Mouse (Mus musculus): ENCODE measurements around the gene Cpm.
"Not testable (repeated sequence)": the region's sequence is repeated elsewhere in the genome, so short reads cannot be mapped to it uniquely, and the experiment has no call there.

Gene Cpm

DNA sequence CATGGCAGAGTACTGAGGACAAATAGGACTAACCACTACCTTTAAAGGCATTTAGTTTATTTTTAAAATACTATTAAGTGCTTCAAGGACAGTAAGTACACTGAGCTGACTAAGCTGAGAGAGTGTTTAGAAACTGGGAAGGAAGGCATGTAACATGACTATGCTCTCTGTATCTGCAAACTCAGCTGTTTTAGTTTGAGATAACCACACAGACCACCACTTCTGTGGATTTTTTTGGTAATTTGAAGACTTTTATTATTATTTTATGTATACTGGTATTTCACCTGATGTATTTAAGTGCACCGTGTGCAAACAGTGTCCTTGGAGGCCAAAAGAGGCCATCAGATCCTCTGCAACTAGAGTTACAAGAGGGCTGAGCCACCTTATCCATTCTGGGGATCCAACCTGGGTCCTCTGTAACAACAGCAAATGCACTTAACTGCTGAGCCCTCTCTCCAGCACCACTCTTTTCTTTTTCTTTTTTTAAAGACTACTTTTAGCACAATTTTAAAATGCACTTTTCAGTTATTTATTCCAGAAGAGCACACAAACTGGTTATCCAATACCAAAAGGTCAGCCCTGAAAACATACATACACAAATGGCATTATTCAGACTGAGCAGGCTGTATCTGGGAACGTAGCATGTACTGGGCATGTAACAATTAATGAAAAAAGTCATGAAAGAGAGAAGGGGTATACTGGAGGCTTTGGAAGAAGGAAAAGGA is 78.0 kb downstream of the Cpm start:
- no peak for DNase-seq

- DNase-seq: no peak
These were observed 79.1 kb downstream of the Cpm start for GRCm38 (mm10) chr10:117708376-117708775.

- no peak for DNase-seq
These were observed 79.6 kb downstream of the Cpm start for GRCm38 (mm10) chr10:117708856-117709255.

DNA sequence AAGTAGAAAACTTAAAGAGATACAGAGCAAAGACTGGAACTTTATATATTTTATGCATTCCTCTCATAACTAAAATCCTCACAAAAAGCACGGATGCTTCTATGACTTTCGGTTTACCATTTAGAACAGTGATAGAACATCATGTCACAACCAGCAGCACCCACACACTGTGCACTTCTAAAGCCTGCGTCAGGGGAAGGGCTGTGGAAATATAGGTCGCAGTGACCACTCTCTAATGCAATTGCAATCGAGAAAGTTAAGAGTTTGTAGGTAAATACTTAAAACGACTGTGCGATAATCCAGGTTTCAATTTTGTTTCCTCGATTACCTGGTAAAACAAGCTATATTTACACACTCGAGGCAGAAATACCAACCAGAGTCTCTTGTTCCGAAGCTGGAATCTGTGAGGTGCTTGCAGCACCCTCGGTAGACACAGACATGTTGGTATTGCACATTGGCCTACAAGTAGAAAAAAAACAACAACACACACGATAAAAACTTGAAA is 80.1 kb downstream of the Cpm start:
- no peak for DNase-seq

GRCm38 (mm10) chr10:117709930-117710603 is 80.8 kb downstream of the Cpm start:
- DNase-seq: peak; percentile 79

DNA sequence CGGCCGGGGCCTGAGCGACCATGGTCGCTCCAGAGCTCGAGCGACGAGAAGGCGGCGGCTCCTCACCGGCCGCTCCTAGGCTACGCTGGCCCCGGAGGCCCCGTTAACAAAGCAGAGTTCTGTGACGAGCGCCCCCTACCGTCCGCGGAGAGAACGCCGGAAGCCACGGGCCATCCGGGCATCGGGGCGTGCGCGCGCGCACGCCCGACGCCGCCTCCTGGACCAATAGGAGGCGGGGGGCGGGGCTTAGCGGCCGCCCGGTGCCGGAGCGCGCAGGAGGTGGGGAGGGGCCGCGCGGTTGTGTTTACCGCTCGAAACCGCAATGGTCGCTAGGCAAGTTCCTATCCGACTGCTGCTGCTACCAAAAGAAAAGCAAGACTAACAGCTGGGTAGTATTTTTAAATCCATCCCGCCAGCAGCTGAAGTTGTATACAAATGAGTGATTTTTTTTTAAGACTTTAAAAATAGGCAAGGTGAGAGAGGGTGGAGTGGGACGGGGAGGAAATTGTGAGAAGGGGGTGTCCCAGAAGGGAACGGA is 81.4 kb downstream of the Cpm start, which contains the start of gene Mdm2:
Mdm2 (minus strand) TSS at position 155 of the 538 bp plus-strand sequence.
- peak; percentile 99 for DNase-seq

DNA sequence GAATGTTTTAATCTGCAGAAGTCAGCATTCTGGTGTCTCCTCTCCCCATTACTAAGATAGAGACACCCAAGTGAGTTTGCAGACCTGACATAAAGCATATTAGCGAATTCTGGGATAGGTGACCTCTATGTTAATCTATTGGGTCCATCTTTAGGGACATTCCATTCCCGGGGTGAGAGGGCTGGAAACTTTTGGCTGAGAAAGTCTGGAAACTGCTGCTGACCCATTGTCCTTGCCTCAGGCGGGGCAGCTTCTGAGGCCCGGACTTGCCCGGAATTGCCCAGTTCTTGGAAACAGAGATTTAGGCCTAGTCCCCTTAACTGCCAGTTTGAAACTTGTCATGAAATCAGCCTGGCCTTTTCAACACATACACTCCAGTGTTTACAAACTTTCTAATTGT is 82.1 kb downstream of the Cpm start:
- DNase-seq: no peak

DNA sequence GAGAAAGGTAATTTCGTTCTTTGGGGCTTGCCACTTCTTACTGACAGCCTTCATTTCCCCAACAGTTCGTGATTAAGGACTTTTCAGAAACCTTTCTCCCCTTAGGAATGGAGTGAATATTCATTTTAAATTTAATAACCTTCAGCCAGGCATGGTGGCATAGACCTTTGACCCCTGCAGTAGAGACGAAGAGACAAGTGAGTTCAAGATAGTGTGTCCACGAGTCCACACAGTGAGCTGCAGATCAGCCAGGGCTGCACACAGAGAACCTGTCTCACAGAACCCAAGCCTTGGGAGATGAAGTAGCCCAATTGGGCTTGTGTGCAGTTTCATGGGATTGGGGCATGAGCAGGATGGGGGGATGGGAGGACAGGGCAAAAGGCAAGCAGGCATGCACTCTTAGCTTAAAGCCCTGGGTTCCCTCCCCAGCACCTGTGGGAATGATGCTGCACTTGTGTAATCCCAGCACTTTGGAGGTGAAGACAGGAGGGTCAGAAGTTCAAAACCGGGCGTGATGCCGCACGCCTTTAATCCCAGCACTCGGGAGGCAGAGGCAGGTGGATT is 83.0 kb downstream of the Cpm start:
- no peak for DNase-seq

DNA sequence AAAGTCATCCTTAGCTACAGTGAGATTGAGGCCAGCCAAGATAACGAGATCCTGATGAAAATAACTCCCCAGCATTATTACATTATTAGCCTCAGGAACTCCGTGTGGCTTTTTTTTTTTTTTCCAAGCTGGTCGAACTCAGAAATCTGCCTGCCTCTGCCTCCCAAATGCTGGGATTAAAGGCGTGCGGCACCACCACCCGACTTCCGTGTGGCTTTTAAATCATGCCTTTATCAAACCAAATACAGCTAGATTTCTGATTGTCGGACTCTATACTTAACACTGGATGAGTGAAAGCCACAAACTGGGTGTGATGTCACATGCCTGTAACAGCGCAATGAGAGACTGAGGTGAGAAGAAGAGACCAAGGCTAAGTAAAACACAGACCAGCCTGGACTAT is 83.6 kb downstream of the Cpm start:
- DNase-seq: no peak

- DNase-seq: no peak
These were observed 84.2 kb downstream of the Cpm start for GRCm38 (mm10) chr10:117713466-117713865.

- DNase-seq: no peak
These were observed 84.8 kb downstream of the Cpm start for GRCm38 (mm10) chr10:117714048-117714545.

DNA sequence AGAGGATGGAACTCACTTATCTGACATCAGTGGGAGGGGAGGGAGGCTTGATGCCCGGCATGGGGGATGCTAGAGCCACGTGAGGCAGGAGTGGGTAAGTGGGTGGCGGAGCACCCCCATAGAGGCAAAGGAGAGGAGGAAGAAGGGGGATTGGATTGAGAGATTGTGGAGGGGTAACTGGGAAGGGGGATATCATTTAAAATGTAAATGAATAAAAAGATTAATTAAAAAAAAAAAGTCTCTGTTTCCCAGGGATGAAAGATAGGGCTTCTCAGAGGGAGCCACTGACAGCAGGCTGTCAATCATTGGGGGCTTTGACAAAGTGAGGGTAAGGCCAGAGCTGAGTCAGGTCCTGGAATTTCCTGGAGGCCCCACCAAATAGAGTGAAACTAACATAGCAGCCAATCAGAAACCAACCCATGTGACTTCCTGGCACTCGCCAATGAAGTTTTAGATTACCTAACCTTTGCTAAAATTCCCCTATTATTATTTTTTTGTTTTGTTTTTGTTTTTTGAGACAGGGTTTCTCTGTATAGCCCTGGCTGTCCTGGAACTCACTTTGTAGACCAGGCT is 85.7 kb downstream of the Cpm start:
- no peak for DNase-seq

DNA sequence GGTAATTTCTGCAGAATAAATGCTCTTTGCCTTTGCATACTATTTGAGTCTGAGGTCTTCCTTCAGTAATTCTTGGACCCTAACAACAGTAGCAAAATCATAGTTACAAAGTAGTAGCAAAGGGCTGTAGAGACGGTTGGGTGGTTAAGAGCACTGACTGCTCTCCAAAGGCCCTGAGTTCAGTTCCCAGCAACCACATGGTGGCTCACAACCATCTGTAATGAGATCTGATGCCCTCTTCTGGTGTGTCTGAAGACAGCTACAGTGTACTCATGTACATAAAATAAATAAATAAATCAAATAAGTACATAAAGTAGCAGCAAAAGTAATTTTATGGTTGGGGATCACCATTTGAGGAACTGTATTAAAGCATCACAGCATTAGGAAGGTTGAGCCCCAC is 86.4 kb downstream of the Cpm start:
- DNase-seq: not testable (repeated sequence)

DNA sequence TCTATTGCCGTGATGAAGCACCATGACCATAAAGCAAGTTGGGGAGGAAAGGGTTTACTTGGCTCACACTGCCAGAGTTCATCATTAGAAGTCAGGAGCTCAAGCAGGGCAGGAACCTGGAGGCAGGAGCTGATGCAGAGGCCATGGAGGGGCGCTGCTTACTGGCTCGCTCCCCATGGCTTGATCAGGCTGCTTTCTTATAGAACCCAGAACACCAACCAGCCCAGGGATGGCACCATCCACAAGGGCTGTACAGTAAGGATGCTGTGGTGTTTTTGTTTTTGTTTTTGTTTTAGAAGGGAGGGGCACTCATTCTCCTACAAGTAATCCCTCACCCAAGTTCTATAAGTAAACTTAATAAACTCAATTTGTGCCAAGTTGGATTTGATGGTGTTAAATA is 87.4 kb downstream of the Cpm start:
- DNase-seq: no peak

- DNase-seq: peak; percentile 54
These were observed 88.3 kb downstream of the Cpm start for GRCm38 (mm10) chr10:117717583-117717982.

DNA sequence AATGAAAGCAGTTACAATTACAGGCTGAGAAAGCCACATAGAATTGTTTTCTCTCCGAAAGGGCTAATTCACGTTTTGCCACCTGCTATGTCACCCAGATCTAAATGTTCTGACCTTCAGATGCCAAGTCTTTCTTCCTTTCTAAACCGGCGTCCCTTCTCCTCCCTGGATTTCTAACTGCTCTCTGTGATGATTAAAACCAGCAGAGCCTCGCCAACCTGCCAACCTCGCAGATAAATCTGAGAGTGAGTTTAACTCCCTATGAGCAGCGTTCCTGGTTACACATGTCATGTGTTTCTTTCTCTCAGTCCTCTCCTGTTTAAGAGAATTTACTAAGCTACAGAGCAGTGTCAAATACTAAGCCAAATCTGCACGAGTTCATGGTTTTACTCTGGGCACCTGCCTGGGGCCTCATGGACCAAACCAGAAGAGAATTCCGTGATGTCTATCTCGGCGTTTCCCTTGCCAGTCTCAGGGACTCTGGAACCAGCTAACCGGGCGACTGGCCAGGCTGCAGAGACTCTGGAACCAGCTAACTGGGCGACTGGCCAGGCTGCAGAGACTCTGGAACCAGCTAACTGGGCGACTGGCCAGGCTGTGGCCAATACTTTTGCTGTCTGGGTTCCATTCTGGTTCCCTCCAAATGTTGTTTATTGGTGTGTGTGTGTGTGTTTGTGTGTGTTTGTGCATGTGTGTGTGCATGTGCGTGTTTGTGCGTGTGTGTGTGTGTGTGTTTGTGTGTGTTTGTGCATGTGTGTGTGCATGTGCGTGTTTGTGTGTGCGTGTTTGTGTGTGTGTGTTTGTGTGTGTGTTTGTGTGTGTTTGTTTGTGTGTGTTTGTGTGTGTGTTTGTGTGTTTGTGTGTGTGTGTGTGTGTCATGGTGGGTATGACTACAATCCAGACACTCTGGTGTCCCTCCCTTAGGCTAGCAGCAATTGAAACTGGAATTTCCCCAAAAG is 89.1 kb downstream of the Cpm start:
- DNase-seq: peak; percentile 34

GRCm38 (mm10) chr10:117724136-117724718 is 94.9 kb downstream of the Cpm start:
- DNase-seq: no peak

DNA sequence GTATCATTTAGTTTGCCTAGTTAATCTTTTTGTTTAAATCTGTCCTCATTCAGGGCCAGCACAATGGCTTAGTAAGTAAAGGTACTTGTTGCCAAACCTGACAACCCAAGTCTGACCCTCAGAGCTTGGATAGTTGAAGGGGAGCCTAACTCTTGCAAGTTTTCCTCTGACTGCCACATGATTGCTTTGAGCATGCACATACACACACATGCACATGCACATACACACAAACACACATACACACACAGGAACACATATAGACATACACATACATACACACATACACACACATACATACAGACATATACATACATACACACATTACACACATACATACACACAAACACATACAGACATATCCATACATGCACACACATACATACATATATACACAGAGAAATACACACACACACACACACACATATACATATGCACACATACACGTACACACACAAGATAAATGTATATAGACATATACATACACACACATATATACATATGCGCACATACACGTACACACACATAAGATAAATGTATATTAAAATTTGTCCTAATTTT is 95.6 kb downstream of the Cpm start:
- DNase-seq: no peak

- DNase-seq: no peak
These were observed 96.4 kb downstream of the Cpm start for GRCm38 (mm10) chr10:117725671-117726070.

- no peak for DNase-seq
These were observed 97.0 kb downstream of the Cpm start for GRCm38 (mm10) chr10:117726350-117726749.

DNA sequence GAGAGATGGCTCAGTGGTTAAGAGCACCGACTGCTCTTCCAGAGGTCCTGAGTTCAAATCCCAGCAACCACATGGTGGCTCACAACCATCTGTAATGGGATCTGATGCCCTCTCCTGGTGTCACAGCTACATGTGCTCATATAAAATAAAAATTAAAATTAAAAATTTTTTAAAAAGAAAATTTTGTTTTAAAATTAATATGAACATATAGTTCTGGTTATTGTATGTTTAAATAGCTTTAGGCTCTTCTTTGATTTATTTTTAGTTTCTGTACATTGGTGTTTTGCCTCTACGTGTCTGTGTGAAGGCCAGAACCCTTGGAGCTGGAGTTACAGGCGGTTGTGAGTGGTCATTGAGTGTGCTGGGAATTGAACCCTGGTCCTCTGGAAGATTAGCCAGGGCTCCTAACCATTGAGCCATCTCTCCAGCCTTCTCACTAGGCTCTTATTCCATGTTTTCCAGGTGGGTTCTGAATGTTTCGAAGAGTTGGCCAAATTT is 97.6 kb downstream of the Cpm start:
- no peak for DNase-seq
